Mouse (Mus musculus) limb, embryonic 11.5 days (tissue): ENCODE measurements around the gene Mgat5. TPM values are rescaled to one million over a fixed set of nuclear protein-coding genes. Genes with fewer than 3 reads are reported as not detected.
A peak's percentile ranks its signal among the peaks of the same experiment; 100 is the strongest.

Experiments
- ATAC-seq: fragments of 200-750 bp; cut with Nextera tagmentation; 2 replicates; pipeline ENCODE4 v1.8.0; 2017; ENCODE audit warnings: low read depth; ENCODE audit not compliant: insufficient number of reproducible peaks, low FRiP score, low TSS enrichment
- DNase-seq: peaks from one replicate; pipeline ENCODE4 v3.0.0-alpha.2; 2015; ENCODE audit warnings: low spot score
- H3K27ac ChIP-seq: fragments of 300-500 bp; sonication (generic); replicated peaks from 2 replicates; pipeline ENCODE4 v1.5.1; 2014; ENCODE audit warnings: low read depth, mild to moderate bottlenecking, low read length
- H3K27me3 ChIP-seq: fragments of 300-500 bp; sonication (generic); 2 replicates; pipeline ENCODE4 v1.6.1; 2014; ENCODE audit warnings: mild to moderate bottlenecking, low read length, mixed read lengths; ENCODE audit not compliant: control insufficient read depth, insufficient read depth
- H3K36me3 ChIP-seq: fragments of 300-500 bp; sonication (generic); 2 replicates; pipeline ENCODE4 v1.6.1; 2014; ENCODE audit warnings: mild to moderate bottlenecking, low read length, moderate library complexity, mixed read lengths; ENCODE audit not compliant: control insufficient read depth, insufficient read depth
- H3K4me1 ChIP-seq: fragments of 300-500 bp; sonication (generic); 2 replicates; pipeline ENCODE4 v1.6.1; 2014; ENCODE audit warnings: low read length, mixed read lengths; ENCODE audit not compliant: control insufficient read depth, insufficient read depth
- H3K4me2 ChIP-seq: fragments of 300-500 bp; sonication (generic); 2 replicates; pipeline ENCODE4 v1.6.1; 2014; ENCODE audit warnings: low read depth, mild to moderate bottlenecking, moderate library complexity; ENCODE audit not compliant: severe bottlenecking
- H3K4me3 ChIP-seq: fragments of 300-500 bp; sonication (generic); 2 replicates; pipeline ENCODE4 v1.5.1; 2014; ENCODE audit warnings: low read depth, low read length
- H3K9ac ChIP-seq: fragments of 300-500 bp; sonication (generic); 2 replicates; pipeline ENCODE4 v1.6.1; 2014; ENCODE audit warnings: mild to moderate bottlenecking, low read length
- H3K9me3 ChIP-seq: fragments of 300-500 bp; sonication (generic); 2 replicates; pipeline ENCODE4 v1.6.1; 2016; ENCODE audit warnings: low read length; ENCODE audit not compliant: control insufficient read depth
- WGBS: fragments of 180-500 bp; shearing (Covaris S2); extraction: QIAGEN DNeasy Blood & Tissue Kit; methylation state at CpG from one replicate; pipeline ENCODE4 v1.1.7; 2014; 5-methylcytosine and 5-hydroxymethylcytosine counted together
- polyA plus RNA-seq: library from polyadenylated mRNA; unstranded; fragments of >200 nt; fragmentation: Nextera tagmentation; extraction: Ambion mirVana; gene quantifications from 2 replicates; pipeline ENCODE4 v1.2.1, GENCODE M21; 2014

Mgat5 gene
- polyA plus RNA-seq, 1 experiment from 2014 or later, result 6.3 TPM

DNA sequence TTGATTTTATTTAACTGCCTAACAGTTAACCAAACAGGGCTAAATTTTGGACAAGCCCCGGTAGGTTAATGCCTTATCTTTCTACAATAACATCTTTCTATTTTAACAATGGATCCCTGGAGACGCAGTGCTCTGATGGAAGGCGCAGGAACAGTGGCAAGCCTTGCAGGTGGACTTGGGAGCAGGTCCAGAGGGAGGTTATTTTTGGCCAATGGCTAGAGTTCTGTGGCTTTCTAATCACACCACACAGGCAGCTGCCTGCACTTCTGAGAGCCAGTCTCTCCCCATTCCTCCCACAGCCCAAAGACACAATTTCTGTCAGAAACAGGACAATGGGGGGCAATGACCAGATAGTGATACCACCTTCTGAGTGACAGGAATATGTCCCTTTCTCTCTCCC lies 31.4 kb upstream of the Mgat5 start:
- no peak for DNase-seq
- H3K27me3 ChIP-seq, result no peaks in the 10 kb centered on the region
- no peak overlapping the region for H3K4me2 ChIP-seq
- WGBS, result 92% methylated on average over 3 of the region's 3 CpGs
- H3K36me3 ChIP-seq, result no peaks in the 10 kb centered on the region
- no peak overlapping the region for H3K27ac ChIP-seq
- no peak for ATAC-seq
- no peaks in the 10 kb centered on the region for H3K4me1 ChIP-seq
- no peak overlapping the region for H3K9ac ChIP-seq
- no peak overlapping the region for H3K4me3 ChIP-seq
- H3K9me3 ChIP-seq, result no peaks in the 10 kb centered on the region

DNA sequence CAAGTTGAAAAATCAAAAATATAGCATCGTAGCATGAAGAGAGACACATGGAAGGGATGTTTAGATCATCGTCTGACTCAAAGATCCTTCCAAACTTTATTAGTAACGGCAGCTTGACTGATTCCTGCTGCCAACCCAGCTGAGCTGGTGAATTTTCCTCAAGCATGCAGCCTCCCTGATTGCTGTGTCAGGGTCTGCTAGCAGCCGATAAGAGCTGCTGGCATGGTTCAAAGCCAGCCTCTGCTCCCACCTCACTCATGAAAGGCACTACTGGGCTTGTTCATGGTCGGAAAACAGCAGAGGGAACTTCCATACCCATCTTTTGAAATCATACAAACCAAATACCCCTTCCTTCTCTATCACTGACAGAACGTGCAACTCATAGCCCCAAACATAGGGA lies 12.4 kb upstream of the Mgat5 start:
- Histone ChIP-seq H3K9me3 (no peaks in the 10 kb centered on the region), H3K4me1 (no peaks in the 10 kb centered on the region), H3K36me3 (no peaks in the 10 kb centered on the region), H3K27me3 (no peaks in the 10 kb centered on the region), H3K27ac (no peak overlapping the region), H3K4me3 (no peak overlapping the region), H3K4me2 (no peak overlapping the region), H3K9ac (no peak overlapping the region)
- DNase-seq (no peak), ATAC-seq (no peak)
- WGBS, result 83% methylated on average over 6 of the region's 6 CpGs

DNA sequence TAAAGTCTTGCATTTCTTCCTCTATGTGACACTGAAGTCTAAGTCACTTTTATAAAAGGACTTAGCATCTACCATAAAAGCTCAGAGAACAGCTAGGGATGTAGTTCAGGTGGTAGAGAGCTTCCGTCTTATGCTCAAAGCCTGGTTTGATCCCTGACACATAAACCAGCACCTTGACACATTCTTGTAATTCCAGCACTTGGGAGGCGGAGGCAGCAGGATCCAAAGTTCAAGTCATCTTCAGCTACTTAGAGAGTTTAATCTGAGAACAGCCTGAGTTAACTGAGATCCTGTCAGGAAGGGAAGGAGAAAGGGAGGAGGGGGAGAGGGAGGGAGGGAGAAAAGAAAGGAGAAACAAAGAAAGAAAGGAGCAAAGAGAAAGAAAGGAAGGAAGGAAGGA lies 5.6 kb upstream of the Mgat5 start:
- no peaks in the 10 kb centered on the region for H3K36me3 ChIP-seq
- no peak overlapping the region for H3K4me3 ChIP-seq
- H3K9ac ChIP-seq, result no peak overlapping the region
- no peak overlapping the region for H3K27ac ChIP-seq
- no peaks in the 10 kb centered on the region for H3K27me3 ChIP-seq
- DNase-seq (no peak), ATAC-seq (no peak)
- peaks cover 4% of the 10 kb centered on the region; the same call in 1 of the 2 replicates for H3K4me1 ChIP-seq
- H3K9me3 ChIP-seq, result no peaks in the 10 kb centered on the region
- WGBS, result 56% methylated on average over 2 of the region's 2 CpGs
- H3K4me2 ChIP-seq, result no peak overlapping the region

- H3K4me3 ChIP-seq, result no peak overlapping the region
- no peak for ATAC-seq
- 73% methylated on average over 4 of the region's 4 CpGs for WGBS
Measured at GRCm38 (mm10) chr1:127202360-127202759, 2.5 kb upstream of the Mgat5 start.

GRCm38 (mm10) chr1:127203231-127203764 lies 1.5 kb upstream of the Mgat5 start:
- Histone ChIP-seq H3K4me3 (no peak overlapping the region), H3K27ac (no peak overlapping the region), H3K4me1 (peaks cover 13% of the 10 kb centered on the region; the same call in 1 of the 2 replicates), H3K4me2 (no peak overlapping the region), H3K27me3 (no peaks in the 10 kb centered on the region), H3K9me3 (no peaks in the 10 kb centered on the region), H3K9ac (no peak overlapping the region), H3K36me3 (no peaks in the 10 kb centered on the region)
- 74% methylated on average over 4 of the region's 4 CpGs for whole genome bisulfite sequencing
- ATAC-seq (no peak), DNase-seq (no peak)

More at GRCm38 (mm10) chr1:127202360-127202759, 2.5 kb upstream of the Mgat5 start:
- Histone ChIP-seq H3K4me1 (peaks cover 13% of the 10 kb centered on the region; the same call in 1 of the 2 replicates), H3K9ac (no peak overlapping the region), H3K36me3 (no peaks in the 10 kb centered on the region), H3K4me2 (no peak overlapping the region), H3K27ac (no peak overlapping the region), H3K27me3 (no peaks in the 10 kb centered on the region), H3K9me3 (no peaks in the 10 kb centered on the region)
- no peak for DNase-seq

GRCm38 (mm10) chr1:127205501-127206019 lies 745 bp downstream of the Mgat5 start:
- WGBS, result 0% methylated on average over 24 of the region's 24 CpGs

DNA sequence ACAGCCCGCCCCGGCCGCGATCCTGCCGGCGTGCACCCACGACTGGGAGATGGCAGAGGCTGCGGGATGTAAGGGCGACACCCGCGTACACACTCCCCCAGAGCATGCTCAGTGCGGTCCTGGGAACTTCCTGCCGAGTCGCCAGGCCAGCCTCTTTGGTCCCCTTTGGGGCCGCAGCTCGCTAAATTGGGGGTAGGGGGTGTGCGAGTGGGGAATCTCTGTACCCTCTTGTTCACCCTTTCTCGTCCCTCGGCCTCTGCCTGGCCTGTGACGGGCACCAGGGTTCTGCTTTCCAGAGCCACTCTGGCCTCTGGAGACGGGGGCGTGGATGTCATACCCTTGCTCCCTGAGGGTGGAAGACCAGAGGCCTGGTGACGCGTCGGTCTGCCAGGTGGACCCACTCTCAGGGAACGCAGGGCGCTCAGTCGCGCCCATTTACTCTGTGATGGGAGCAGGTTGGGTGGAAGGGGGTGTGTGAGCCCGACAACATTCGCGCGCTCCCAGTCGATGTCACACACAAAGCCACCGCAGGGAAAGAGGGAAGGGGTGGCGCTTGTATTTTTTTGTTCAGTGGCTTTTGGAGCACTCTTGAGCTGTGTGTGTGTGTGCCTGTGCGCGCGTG lies 1.3 kb downstream of the Mgat5 start:
- peak overlapping the region; percentile 99 for H3K4me2 ChIP-seq
- ATAC-seq (0 out of 2 replicates have a peak, but pooled peaks have one; percentile 11), DNase-seq (peak; percentile 50)
- no peak overlapping the region for H3K27ac ChIP-seq
- no peaks in the 10 kb centered on the region for H3K27me3 ChIP-seq
- H3K9ac ChIP-seq, result peak overlapping the region; percentile 75
- 3% methylated on average over 39 of the region's 39 CpGs for WGBS
- peak overlapping the region; percentile 79 for H3K4me3 ChIP-seq
- H3K4me1 ChIP-seq, result peaks cover 13% of the 10 kb centered on the region; the same call in 1 of the 2 replicates
- no peaks in the 10 kb centered on the region for H3K9me3 ChIP-seq
- H3K36me3 ChIP-seq, result no peaks in the 10 kb centered on the region

More at GRCm38 (mm10) chr1:127205501-127206019, 745 bp downstream of the Mgat5 start:
- peak overlapping the region; percentile 75 for H3K9ac ChIP-seq
- ATAC-seq, result peak; percentile 8; the same call in 1 of the 2 replicates
- peaks cover 13% of the 10 kb centered on the region; the same call in 1 of the 2 replicates for H3K4me1 ChIP-seq
- no peaks in the 10 kb centered on the region for H3K9me3 ChIP-seq
- peak overlapping the region; percentile 79 for H3K4me3 ChIP-seq
- H3K36me3 ChIP-seq, result no peaks in the 10 kb centered on the region
- peak overlapping the region; percentile 99 for H3K4me2 ChIP-seq
- H3K27ac ChIP-seq, result peak overlapping the region; percentile 91; the same call in 1 of the 2 replicates
- peak; percentile 53 for DNase-seq
- no peaks in the 10 kb centered on the region for H3K27me3 ChIP-seq

DNA sequence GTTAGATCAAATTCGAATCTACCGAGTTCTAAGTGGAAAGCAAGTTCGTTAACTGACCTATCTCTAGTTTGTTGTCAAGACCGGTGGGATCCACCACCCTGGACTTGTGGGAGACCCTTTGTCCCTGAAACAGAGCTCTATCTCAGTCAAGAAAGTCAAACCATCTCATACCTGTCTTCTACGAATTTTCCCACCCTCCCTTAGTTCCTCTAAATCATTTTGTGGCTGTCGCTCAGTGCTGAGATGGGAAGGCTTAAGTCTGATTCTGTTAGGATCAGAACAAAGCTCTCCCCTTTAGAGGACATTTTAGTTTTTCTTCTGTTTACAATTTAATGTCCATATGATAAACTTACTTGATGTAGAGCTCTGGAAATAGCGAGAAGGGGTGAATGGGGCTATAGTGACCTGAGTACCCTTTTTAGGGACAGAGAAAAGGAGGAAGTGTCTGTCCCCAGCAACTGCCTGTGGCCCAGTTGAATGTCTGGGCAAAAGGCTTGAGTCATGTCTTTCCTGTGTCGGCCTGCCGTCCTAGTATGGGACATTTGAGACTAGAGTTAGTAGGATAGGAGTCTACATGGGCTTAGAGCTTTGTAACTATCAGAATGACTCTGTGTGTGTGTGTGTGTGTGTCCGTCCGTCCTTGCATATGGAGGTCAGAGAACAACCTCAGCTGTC lies 2.2 kb downstream of the Mgat5 start:
- no peak overlapping the region for H3K27ac ChIP-seq
- DNase-seq, result no peak

More for the DNA sequence above, 2.2 kb downstream of the Mgat5 start:
- H3K4me2 ChIP-seq, result peak overlapping the region; percentile 99; the same call in 1 of the 2 replicates
- H3K27me3 ChIP-seq, result no peaks in the 10 kb centered on the region
- no peaks in the 10 kb centered on the region for H3K36me3 ChIP-seq
- ATAC-seq, result no peak
- no peak overlapping the region for H3K9ac ChIP-seq
- H3K9me3 ChIP-seq, result no peaks in the 10 kb centered on the region
- 68% methylated on average over 11 of the region's 11 CpGs for WGBS
- H3K4me3 ChIP-seq, result peak overlapping the region; percentile 79; the same call in 1 of the 2 replicates
- peaks cover 13% of the 10 kb centered on the region; the same call in 1 of the 2 replicates for H3K4me1 ChIP-seq
